Mouse (Mus musculus): Measurements from ENCODE around the gene Vav3. TPM values are rescaled to one million over a fixed set of nuclear protein-coding genes. Genes with fewer than 3 reads are reported as not detected.

Vav3 gene
- 1 to 10 TPM; 3.2 to 6.0 (median 4.8) TPM for total RNA-seq (2022)

DNA sequence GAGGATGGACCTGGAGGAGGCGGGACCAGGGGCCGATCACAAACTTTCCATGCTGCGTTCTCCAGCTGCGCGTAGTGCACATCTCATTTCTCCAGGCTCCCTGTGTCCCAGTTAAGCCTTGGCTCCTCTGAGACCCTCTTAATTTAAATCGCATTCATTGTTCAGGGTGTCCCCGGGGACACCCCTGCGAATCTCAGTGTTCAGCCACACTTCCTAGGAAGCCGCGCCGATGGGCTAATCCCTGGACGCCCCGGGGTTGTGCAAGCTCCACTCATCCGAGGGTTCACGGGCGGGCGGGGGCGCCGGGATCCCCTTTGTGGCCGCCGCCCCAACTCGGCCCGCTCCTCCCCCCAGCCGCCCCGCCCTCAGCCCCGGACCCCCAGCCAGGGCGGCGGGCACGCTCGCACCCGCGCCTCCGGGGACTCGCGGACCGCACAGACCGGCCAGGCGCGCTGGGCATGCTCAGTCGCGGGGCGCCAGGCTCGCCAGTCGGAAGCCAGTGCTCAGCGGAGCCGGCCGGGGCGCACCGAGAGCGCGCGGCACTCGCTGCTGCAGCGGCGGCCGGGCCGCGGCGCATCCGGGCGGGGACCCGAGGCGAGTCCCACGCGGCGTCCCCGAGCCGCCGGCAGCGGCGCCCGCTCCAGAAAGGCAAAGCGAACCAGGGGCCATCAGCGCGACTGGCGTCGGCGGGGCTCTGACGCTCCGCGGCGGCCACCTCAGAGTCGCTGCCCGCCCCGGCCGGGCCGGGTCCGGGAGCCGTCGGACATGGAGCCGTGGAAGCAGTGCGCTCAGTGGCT is at the start of gene Vav3:
Gene Vav3, plus strand, starts transcription at position 380 of the 797 bp plus-strand sequence.
- peak; percentile 66 for DNase-seq (ENCODE audit: low spot score)

- no peak for DNase-seq (ENCODE audit: low spot score)
Observed at GRCm38 (mm10) chr3:109298857-109299256, 41.6 kb upstream of the Vav3 start.

DNA sequence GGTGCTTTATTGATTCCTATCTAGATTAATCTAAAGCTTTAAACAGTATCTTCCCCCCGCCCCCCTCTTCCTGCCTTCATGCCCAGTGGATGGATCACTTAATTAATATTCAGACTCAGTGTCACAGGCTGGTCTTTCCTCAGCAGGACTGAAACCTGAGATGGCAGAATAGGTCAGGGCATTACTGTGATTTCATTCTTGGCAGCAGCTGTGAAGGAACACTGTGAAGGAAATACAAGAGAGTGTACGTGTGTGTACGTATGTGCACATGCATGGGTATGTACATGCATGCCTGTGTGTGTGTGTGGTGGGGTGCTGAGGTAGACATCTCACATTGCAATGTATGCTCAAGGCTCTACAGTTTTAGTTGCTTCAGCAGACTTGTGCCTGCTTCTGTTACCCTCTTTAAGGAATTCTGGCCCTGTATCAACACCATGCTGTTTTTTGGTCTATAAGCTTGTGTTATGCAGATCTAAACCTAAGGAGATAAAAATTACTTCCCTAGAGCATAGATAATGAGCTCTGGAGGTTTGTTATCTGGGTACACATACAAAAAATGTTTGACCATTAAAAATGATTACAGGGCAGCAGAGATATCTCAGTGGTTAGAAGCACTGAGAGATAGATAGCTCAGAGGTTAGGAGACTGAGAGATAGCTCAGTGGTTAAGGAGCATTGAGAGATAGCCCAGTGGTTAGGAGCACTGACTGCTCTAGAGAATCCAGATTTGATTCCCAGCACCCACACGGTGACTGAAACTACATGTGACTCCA is 41.0 kb upstream of the Vav3 start:
- no peak for DNase-seq (ENCODE audit: low spot score)

- no peak for DNase-seq (ENCODE audit: low spot score)
Observed at GRCm38 (mm10) chr3:109302059-109302458, 38.4 kb upstream of the Vav3 start.

DNA sequence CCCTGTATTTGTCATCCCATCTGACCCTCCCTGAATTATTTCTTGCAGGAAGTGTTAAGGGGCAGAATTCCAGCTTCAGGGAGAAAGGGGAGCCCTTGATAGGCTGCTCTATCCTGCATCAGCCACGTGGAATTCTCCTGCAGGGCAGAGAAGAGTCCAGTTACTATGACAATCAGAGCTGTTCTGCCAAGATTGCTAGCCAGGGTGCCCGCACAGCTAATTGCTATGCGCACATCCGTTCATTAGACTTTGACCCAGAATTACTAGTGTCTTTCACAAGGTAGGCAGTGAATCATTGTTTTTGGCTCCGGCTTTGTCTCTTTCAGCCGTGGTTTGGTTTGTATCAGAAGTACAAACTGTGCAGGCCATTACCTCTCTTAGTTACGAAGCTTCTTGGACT is 33.0 kb upstream of the Vav3 start:
- DNase-seq (ENCODE audit: low spot score): peak; percentile 28

- peak; percentile 15 for DNase-seq (ENCODE audit: low spot score)
Observed at GRCm38 (mm10) chr3:109308468-109308867, 32.0 kb upstream of the Vav3 start.

DNA sequence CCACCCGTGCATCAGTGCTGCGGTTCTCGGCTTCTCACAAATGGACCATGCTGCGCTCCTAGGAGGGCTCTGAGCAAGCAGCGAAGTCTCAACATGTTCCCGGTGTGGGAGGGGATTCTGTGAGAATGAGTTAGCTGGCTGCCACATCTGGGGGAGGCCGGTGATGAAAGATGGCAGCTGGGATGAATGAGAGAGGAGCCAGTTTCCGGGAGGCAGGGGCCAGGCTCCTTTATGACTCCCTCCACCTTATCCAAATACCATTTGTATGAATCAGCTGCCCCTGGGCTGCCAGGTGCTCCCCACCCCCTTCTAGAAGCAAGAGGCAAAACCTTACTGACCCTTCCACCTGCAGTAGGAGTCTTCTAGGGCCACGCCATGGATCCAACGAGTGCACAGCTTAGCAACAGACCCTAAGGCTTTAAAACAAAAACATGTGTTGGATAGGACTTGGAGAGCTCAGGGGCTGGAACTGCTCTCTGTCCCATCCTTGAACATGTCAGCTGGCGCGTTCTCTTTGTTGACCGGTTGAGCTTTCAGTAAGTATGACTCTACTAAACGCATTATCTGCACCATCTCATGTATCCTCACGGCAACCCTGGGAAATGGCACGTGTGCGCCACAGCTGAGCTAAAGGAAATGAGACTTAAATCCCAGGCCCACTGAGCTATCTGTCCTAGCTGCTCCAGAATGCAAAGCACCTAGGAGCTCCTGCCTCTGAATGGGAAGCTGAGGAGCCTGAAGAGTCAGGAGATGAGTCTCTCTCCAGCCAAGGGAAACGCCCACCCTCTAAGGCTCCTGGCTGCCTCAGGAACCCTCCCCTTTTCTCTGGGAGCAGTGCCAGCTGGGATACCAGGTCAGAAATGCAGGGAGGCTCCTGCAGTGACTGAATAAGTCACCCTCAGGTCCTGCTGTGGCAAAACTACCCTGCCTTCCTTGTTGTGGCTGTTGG is 30.9 kb upstream of the Vav3 start:
- DNase-seq (ENCODE audit: low spot score): peak; percentile 71

DNA sequence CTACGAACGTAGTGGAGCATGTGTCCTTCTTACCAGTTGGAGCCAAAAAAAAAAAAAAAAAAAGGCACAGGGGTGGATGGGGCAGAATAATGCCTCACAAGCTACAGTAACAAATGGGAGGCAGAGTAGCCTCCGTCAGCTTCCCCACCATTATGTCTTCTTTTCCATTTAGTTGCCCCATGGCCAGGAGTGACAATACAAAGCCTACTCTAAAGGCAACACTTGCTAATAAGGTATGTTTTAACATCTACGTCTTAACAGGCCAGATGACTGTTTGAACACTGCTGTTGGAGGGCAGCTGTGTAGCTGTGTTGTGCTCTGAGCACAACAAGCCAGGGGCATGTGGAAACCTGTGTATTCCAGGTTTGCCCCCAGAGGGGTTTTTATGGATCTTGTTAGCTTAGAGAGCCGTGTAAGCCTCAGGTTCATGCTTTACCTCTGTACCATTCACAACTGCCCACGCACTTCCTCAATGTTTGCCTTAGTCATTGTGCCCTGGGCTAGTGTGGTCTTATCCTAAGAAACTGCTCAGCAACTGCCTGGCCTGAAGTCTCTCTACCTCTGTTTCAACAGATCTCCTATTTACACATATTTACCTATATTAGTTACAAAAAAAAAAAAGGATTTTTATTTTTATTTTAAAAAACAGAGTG is 29.2 kb upstream of the Vav3 start:
- no peak for DNase-seq (ENCODE audit: low spot score)

- no peak for DNase-seq (ENCODE audit: low spot score)
Observed at GRCm38 (mm10) chr3:109311875-109312274, 28.6 kb upstream of the Vav3 start.

DNA sequence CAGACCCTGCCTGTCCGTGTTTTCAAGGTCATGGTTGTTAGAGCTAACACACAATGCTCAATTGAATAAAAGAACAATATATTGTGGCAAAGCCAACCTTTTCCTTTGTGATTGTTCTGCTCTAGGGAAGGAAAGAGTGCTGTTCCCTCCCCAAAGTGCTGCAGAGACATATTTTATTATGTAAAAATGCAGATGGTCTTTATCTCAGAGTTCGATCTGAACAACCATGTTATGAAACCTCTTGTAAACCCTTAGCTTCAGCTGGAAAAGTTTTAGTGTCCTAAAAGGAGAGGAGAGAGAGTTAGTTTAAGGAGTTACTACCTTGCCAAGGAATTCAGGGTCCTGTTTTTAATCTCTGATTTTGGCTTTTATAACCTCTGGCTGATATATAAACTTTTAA is 27.0 kb upstream of the Vav3 start:
- DNase-seq (ENCODE audit: low spot score): no peak

DNA sequence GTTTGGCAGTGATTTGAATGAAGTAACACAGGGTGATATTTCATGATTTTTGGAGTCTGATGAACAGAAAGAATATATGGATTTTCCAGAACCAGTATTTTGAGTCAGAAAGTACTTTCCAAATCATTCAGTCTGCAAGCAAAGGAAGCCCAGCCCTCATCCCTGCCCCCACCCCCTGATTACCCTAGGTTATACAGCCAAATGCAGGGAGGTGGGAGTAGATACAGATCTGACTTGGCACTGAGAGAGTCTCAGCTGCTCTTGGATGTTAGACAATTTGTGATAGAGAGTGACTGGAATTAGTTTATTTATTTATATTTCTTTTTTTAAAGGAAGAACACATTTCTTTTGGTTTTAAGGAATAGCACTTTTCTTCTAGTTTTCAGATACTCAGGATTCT is 18.2 kb upstream of the Vav3 start:
- no peak for DNase-seq (ENCODE audit: low spot score)

- DNase-seq (ENCODE audit: low spot score): no peak
Observed at GRCm38 (mm10) chr3:109323447-109324300, 16.8 kb upstream of the Vav3 start.

DNA sequence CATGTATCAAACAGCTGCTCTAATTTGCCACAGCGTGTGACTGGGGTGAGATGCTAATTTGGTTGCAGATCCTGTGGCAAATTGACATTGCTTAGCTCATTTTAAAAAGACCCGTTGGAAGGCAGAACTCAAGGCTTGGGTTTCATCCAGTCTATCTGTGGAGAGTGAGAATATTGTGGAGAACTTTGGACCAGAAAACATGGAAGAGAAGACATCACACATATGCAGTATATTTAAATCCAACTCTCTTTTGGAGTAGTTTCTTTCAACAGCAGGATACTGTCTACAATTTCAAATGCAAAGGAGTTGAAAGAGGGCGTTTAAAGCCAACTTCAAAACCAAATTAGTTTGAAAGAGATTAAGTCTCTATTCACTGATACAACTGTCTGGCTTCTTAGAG is 13.3 kb upstream of the Vav3 start:
- DNase-seq (ENCODE audit: low spot score): no peak

- DNase-seq (ENCODE audit: low spot score): no peak
Observed at GRCm38 (mm10) chr3:109332755-109333154, 7.7 kb upstream of the Vav3 start.

- no peak for DNase-seq (ENCODE audit: low spot score)
Observed at GRCm38 (mm10) chr3:109335470-109335869, 5.0 kb upstream of the Vav3 start.

- peak; percentile 33 for DNase-seq (ENCODE audit: low spot score)
Observed at GRCm38 (mm10) chr3:109339290-109339689, 1.2 kb upstream of the Vav3 start.

GRCm38 (mm10) chr3:109339941-109340273 is 546 bp upstream of the Vav3 start:
- peak; percentile 62 for DNase-seq (ENCODE audit: low spot score)

DNA sequence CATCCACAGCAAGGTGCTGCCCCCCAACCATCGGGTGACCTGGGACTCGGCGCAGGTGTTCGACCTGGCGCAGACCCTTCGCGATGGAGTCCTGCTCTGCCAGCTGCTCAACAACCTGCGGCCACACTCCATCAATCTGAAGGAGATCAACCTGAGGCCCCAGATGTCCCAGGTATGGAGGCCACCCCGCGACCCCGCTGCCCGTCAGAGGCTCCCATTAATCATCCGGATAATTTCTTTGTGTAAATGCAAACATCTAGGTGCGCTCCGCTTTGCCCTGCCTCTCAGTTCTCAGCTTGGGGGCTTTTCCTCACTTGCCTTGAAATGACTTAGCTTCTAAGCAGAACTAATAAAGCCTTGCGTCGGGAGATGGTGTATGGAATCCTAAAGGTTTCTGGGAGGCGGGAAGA is 623 bp downstream of the Vav3 start:
- DNase-seq (ENCODE audit: low spot score): no peak

- DNase-seq (ENCODE audit: low spot score): peak; percentile 48
Observed at GRCm38 (mm10) chr3:109341631-109342030, 1.2 kb downstream of the Vav3 start.

DNA sequence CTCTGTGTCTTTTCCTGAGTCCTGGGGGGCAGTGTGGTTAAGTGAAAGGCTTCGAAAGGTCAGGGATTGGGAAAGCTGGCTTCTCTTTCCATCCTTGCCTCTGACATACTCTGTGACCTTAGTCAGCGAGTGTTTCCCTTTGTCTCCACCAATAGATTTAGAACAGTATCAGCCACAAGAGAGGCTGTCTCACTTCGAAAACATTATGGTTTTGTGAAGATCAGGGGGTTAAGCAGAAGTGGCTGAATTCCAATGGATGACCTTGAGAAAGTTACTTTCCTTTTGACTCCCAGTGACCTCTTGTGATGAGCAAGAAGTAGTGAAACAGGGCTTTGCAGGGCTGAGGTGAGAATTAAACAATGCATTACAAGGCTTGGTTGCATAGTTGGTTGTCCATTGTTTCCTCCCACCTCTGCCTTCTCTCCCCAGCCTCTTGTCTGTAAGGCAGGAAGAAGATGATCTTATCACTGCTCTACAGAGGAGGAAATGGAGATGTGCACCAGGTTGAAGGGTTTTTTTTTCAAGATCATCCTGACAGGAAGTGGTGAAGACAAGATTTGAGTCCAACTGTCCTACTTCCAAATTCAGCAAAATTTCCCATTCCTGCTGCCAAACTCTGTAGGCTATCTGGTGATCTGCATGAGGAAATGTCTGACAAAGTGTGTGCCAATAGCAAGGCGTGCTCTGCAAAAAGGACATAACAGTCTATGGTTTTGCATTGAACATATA is 11.7 kb downstream of the Vav3 start:
- DNase-seq (ENCODE audit: low spot score): peak; percentile 42
